Mouse (Mus musculus) small intestine, adult 2 months (tissue): ENCODE data around the gene Large1.

ENCODE experiments used
- CTCF ChIP-seq: fragments of 200-500 bp; IDR thresholded peaks from 2 replicates; pipeline ENCODE4 v1.5.1; 2012; ENCODE audit warnings: low read depth, mild to moderate bottlenecking, control low read depth, inconsistent platforms, low read length, moderate library complexity, mixed read lengths; ENCODE audit not compliant: insufficient replicate concordance, insufficient read length; ENCODE audit errors: extremely low read depth
- POLR2A ChIP-seq: fragments of 200-500 bp; IDR thresholded peaks from 2 replicates; pipeline ENCODE4 v1.6.1; 2012; ENCODE audit warnings: low read depth, mild to moderate bottlenecking, control low read depth, inconsistent platforms, low read length, moderate library complexity

DNA sequence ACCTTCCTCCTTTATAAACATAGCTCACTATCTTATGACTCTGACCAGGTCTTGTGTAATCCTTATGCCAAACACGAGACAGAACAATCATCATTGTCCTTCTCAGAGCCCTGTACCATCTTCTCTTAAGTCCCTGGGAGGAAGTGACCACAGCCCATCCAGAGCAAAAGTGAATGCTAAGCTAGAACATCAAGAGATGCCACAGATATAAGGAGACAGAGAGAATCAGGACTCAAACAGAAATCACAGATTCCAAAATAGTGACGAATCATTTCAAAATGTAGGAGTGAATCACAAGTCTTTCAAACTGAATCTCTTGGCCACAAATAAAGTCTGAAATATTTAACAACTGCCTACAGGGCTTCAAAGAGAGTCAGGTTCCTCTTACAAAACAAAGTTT lies 63.5 kb downstream of the Large1 start:
- no peak for TF ChIP-seq CTCF
- TF ChIP-seq POLR2A: no peak
